Mouse (Mus musculus) embryonic fibroblast, embryonic 13.5 days (primary cell): Measurements from ENCODE around the gene Heatr5a.

ENCODE experiments used
- CTCF ChIP-seq: IDR thresholded peaks from 2 replicates; pipeline ENCODE4 v1.5.1; 2011; ENCODE audit warnings: mild to moderate bottlenecking, control low read depth, low read length, moderate library complexity, borderline replicate concordance; ENCODE audit not compliant: insufficient read depth
- POLR2A ChIP-seq: IDR thresholded peaks from 2 replicates; pipeline ENCODE4 v1.6.1; 2011; ENCODE audit warnings: low read depth, mild to moderate bottlenecking, control low read depth, low read length, moderate library complexity

GRCm38 (mm10) chr12:52013274-52013673 lies 42.2 kb upstream of the Heatr5a start:
- TF ChIP-seq POLR2A (no peak), CTCF (no peak)
